Mouse (Mus musculus): ENCODE data around the gene C1qtnf4. TPM values are rescaled to one million over a fixed set of nuclear protein-coding genes. Genes with fewer than 3 reads are reported as not detected.

The C1qtnf4 gene
- polyA plus RNA-seq, 1 experiment from 2014 or later = 2.9 TPM

DNA sequence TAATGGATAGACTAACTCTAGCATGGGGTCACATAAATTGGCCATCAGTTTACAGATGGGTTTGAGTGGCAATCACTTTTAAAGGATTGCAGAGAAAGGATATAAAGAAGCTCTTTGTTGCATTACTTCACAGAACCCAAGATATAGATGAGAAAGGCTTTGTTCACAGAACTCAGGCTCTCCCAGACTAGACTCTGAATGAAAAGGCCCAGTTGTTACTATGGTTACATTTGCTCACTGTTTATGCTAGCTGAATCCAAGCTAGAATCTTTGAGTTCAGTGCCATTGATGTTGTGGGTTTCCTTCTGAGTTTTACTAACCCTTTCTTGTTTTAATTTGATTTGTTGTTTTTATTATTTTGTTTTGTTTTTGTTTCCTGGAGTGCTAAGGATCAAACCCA, 21.5 kb upstream of the C1qtnf4 start:
- Histone ChIP-seq H3K4me1 (ENCODE audit: insufficient read depth) (no peaks in the 10 kb centered on the region), H3K27ac (ENCODE audit: low read depth) (no peak overlapping the region), H3K36me3 (replicated peaks; ENCODE audit: insufficient read depth, low read length) (peaks cover 60% of the 10 kb centered on the region), H3K9ac (replicated peaks) (no peak overlapping the region), H3K4me3 (ENCODE audit: low read depth, low read length) (no peak overlapping the region), H3K27me3 (ENCODE audit: insufficient read depth, low read length) (no peaks in the 10 kb centered on the region), H3K4me2 (ENCODE audit: low read depth, low read length) (no peak overlapping the region), H3K9me3 (ENCODE audit: low read length) (no peaks in the 10 kb centered on the region)
- DNase-seq (no peak), ATAC-seq (no peak)
- TF ChIP-seq EP300 (IDR thresholded peaks at IDR 0.05; ENCODE audit: low read depth) (no peak), CTCF (IDR thresholded peaks at IDR 0.05; ENCODE audit: low read depth) (no peak)

DNA sequence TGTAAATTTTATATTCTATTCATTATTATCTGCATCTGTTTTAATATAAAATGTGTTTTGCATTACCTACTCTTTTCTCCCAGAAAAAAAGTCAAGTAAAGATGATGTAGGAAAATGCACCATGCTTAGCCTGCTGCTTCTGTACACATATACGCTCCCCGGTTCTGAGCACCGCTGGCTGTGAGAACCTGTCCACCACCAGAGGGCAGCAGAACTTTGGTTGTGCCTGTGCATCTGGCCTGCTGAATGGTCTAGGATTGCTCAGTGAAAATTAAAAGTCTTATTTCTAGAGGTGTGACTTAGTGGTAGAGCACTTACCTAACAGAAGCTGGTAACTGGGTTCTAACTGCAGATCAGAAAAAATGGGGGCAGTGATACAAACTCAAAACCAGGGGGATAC, 19.1 kb upstream of the C1qtnf4 start:
- Histone ChIP-seq H3K27me3 (ENCODE audit: insufficient read depth, low read length) (no peaks in the 10 kb centered on the region), H3K4me1 (ENCODE audit: insufficient read depth) (peaks cover 11% of the 10 kb centered on the region), H3K9me3 (ENCODE audit: low read length) (no peaks in the 10 kb centered on the region), H3K36me3 (replicated peaks; ENCODE audit: insufficient read depth, low read length) (peaks cover 39% of the 10 kb centered on the region), H3K27ac (ENCODE audit: low read depth) (no peak overlapping the region), H3K4me2 (ENCODE audit: low read depth, low read length) (no peak overlapping the region), H3K9ac (replicated peaks) (no peak overlapping the region), H3K4me3 (ENCODE audit: low read depth, low read length) (no peak overlapping the region)
- WGBS (ENCODE audit: insufficient replicate concordance) = 25% methylated on average over 3 of the region's 3 CpGs
- TF ChIP-seq EP300 (IDR thresholded peaks at IDR 0.05; ENCODE audit: low read depth) (no peak), CTCF (IDR thresholded peaks at IDR 0.05; ENCODE audit: low read depth) (peak; percentile 96)
- ATAC-seq (peak; percentile 77), DNase-seq (peak; percentile 85)

DNA sequence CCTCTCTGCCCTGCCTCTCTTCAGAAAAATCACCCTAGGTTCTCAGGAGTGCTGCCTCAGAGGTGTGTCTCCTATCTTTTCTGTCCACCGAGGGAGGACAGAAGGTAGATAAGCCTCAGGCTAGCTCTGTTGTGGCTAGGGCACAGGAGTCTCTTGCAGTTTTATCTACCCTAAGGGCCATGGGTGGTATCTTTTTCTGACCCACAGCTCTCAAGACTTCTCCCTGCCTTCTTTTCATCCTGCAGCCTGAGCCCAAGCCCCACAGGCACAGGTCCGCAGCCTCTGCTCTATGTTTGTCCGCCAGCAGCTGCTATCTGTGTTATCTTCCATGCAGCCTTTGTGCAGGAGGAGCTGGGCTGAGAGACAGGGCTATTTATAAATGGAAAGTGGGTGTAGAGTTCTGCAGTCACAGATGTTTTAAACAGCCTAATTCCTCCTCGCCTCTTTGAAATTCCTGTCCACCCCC, 15.5 kb upstream of the C1qtnf4 start:
- H3K9ac ChIP-seq (replicated peaks) = peak overlapping the region; percentile 26; the same call in 1 of the 2 replicates
- peak; percentile 33 for DNase-seq
- peak overlapping the region; percentile 60 for H3K27ac ChIP-seq (ENCODE audit: low read depth)
- peak; percentile 79 for ATAC-seq
- 15% methylated on average over 4 of the region's 4 CpGs for WGBS (ENCODE audit: insufficient replicate concordance)
- H3K4me1 ChIP-seq (ENCODE audit: insufficient read depth) = peaks cover 11% of the 10 kb centered on the region
- no peak for TF ChIP-seq CTCF (IDR thresholded peaks at IDR 0.05; ENCODE audit: low read depth)
- peak; percentile 76; the same call in 1 of the 2 replicates for TF ChIP-seq EP300 (IDR thresholded peaks at IDR 0.05; ENCODE audit: low read depth)
- H3K36me3 ChIP-seq (replicated peaks; ENCODE audit: insufficient read depth, low read length) = peaks cover 12% of the 10 kb centered on the region
- H3K4me2 ChIP-seq (ENCODE audit: low read depth, low read length) = peak overlapping the region; percentile 64
- H3K27me3 ChIP-seq (ENCODE audit: insufficient read depth, low read length) = no peaks in the 10 kb centered on the region
- H3K4me3 ChIP-seq (ENCODE audit: low read depth, low read length) = no peak overlapping the region
- H3K9me3 ChIP-seq (ENCODE audit: low read length) = no peaks in the 10 kb centered on the region

DNA sequence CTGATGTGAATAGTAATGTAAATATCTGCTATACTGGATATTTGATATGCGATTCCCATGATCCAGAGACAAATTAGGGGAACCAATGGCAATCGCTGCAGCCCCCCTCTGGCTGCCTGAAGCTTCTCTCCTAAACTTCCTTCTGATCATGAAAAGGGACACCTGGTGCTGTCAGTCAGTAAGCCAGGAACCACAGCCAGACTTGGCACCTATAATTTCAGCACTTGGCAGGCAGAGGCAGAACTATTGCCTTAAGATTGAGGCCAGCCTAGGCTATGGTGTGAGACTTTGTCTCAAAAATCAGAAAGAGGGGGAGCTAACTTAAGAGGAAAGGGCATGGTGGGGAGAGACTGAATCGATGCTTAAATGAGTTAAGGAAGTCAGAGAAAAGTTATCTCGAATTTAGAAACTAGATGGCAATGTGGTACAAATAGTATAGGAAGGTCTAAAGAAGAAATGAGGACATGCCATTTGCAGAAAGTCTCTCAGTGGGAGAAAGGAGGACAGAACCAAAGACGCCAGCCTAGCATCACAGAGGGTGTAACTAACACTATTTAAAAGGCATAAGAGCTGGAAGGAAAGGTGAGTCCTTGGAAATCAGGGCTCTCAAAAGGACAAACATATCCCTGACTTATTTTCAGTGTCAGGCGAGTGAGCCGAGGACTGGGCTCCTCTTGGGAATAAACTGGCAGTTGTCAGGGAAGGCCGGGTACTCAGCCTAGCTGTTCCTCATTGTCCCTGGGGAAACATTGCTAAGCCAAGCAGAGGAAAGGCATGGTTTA, 14.3 kb upstream of the C1qtnf4 start:
- Histone ChIP-seq H3K27ac (ENCODE audit: low read depth) (0 out of 2 replicates have a peak overlapping the region, but pooled peaks have one; percentile 60), H3K36me3 (replicated peaks; ENCODE audit: insufficient read depth, low read length) (0 out of 2 replicates have a peak, but pooled peaks cover 4% of the 10 kb centered on the region), H3K4me3 (ENCODE audit: low read depth, low read length) (no peak overlapping the region), H3K4me1 (ENCODE audit: insufficient read depth) (peaks cover 11% of the 10 kb centered on the region), H3K27me3 (ENCODE audit: insufficient read depth, low read length) (no peaks in the 10 kb centered on the region), H3K9ac (replicated peaks) (no peak overlapping the region), H3K4me2 (ENCODE audit: low read depth, low read length) (0 out of 2 replicates have a peak overlapping the region, but pooled peaks have one; percentile 64), H3K9me3 (ENCODE audit: low read length) (no peaks in the 10 kb centered on the region)
- DNase-seq = no peak
- TF ChIP-seq EP300 (IDR thresholded peaks at IDR 0.05; ENCODE audit: low read depth) (no peak), CTCF (IDR thresholded peaks at IDR 0.05; ENCODE audit: low read depth) (no peak)
- 61% methylated on average over 8 of the region's 8 CpGs for WGBS (ENCODE audit: insufficient replicate concordance)
- ATAC-seq = no peak

DNA sequence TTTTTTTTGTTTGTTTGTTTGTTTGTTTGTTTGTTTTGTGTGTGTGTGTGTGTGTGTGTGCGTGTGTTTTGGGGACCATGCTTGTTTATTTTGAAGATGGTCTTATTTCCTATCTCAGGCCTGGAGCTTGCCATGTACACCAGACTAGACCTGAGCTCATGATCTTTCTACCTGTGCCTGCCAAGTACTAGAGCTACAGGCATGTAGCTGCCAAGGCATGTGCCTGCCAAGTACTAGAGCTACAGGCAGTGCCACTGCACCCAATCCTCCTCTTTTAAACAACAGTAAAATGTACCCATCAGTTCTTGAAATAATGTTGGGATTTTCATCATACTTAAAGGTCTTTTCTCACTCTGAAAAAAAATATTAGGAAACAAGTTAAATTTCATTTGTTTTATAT, 11.6 kb upstream of the C1qtnf4 start:
- WGBS (ENCODE audit: insufficient replicate concordance) = 74% methylated on average over 1 of the region's 1 CpGs

DNA sequence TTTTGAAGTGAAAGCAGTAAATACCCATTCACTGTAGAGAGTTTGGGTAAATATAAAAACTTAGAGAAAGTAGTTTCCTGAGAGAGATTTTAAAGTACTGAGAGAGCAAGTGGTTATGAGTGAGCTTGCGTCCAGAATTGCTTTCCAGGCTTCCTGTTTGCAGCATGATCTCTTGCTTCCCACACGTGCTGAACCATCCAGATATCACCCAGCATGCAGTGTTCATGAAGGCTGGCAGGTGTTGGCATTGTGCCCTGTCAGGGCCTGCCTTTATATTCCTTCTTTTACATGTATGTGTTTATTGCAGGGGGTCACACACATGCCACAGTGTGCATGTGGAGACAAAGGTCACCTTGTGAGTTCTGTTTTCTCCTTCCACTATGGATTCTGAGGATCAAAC, 10.4 kb upstream of the C1qtnf4 start:
- no peak overlapping the region for H3K27ac ChIP-seq (ENCODE audit: low read depth)
- no peak for ATAC-seq
- no peaks in the 10 kb centered on the region for H3K27me3 ChIP-seq (ENCODE audit: insufficient read depth, low read length)
- TF ChIP-seq CTCF (IDR thresholded peaks at IDR 0.05; ENCODE audit: low read depth) (no peak), EP300 (IDR thresholded peaks at IDR 0.05; ENCODE audit: low read depth) (no peak)
- no peaks in the 10 kb centered on the region for H3K36me3 ChIP-seq (replicated peaks; ENCODE audit: insufficient read depth, low read length)
- H3K4me2 ChIP-seq (ENCODE audit: low read depth, low read length) = no peak overlapping the region
- no peaks in the 10 kb centered on the region for H3K9me3 ChIP-seq (ENCODE audit: low read length)
- no peak overlapping the region for H3K4me3 ChIP-seq (ENCODE audit: low read depth, low read length)
- 61% methylated on average over 2 of the region's 2 CpGs for WGBS (ENCODE audit: insufficient replicate concordance)
- DNase-seq = no peak
- H3K9ac ChIP-seq (replicated peaks) = no peak overlapping the region
- H3K4me1 ChIP-seq (ENCODE audit: insufficient read depth) = peaks cover 7% of the 10 kb centered on the region

More for the DNA sequence above, 11.6 kb upstream of the C1qtnf4 start:
- Histone ChIP-seq H3K4me3 (ENCODE audit: low read depth, low read length) (no peak overlapping the region), H3K9me3 (ENCODE audit: low read length) (no peaks in the 10 kb centered on the region), H3K9ac (replicated peaks) (no peak overlapping the region), H3K27me3 (ENCODE audit: insufficient read depth, low read length) (no peaks in the 10 kb centered on the region), H3K4me2 (ENCODE audit: low read depth, low read length) (no peak overlapping the region), H3K36me3 (replicated peaks; ENCODE audit: insufficient read depth, low read length) (no peaks in the 10 kb centered on the region), H3K27ac (ENCODE audit: low read depth) (no peak overlapping the region), H3K4me1 (ENCODE audit: insufficient read depth) (peaks cover 11% of the 10 kb centered on the region)
- TF ChIP-seq CTCF (IDR thresholded peaks at IDR 0.05; ENCODE audit: low read depth) (no peak), EP300 (IDR thresholded peaks at IDR 0.05; ENCODE audit: low read depth) (no peak)
- ATAC-seq (no peak), DNase-seq (no peak)

Measured in liver, postnatal 0 days (tissue).